Mouse (Mus musculus) adrenal gland, adult 18-20 months (tissue): Measurements from ENCODE around the gene Ucn3. TPM values are rescaled to one million over a fixed set of nuclear protein-coding genes. Genes with fewer than 3 reads are reported as not detected.
"Not testable (repeated sequence)": the region's sequence is repeated elsewhere in the genome, so short reads cannot be mapped to it uniquely, and the experiment has no call there.

Experiments used
- DNase-seq, 2 experiments: peaks; one replicate each; pipeline ENCODE4 v3.0.0; 2021 to 2022; ENCODE audit warnings: low spot score in 2 of 2
- long read RNA-seq, 2 experiments: library from polyadenylated mRNA; stranded (forward); transcript quantifications; one replicate each; pipeline ENCODE4 v2.0.0; 2021
- total RNA-seq, 2 experiments: library from RNA; stranded (reverse); gene quantifications; 1 replicate in 1 of 2; 2 replicates in 1 of 2; pipeline ENCODE4 v1.2.3; 2021

Gene Ucn3
- total RNA-seq = not detected
- long read RNA-seq, experiment 1 = 0 reads
- long read RNA-seq, experiment 2 = 0 reads

DNA sequence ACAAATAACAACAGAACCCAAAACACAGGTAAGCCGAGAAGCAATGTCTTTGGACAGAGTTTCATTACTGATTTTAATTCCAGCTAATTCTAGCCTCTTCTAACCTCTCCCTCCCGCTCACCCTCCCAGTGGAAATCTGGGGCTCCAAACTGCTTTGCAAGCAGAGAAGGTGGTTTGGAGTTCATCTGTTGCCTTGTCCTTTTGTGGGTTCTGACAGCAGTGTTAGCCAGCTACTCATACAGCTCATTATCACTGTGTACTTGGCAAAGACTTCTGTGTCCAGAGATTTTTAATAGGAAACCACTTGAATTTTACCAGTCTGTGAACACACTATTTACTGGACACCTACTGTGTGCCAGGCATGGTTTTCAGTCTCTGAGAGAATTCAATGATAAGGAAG is at the start of gene Ucn3:
Gene Ucn3, minus strand, starts transcription at position 101 of the 400 bp plus-strand sequence.
- no peak for DNase-seq

- no peak for DNase-seq
Observed at GRCm38 (mm10) chr13:3992081-3992480, 46.9 kb upstream of the Ucn3 start.

- DNase-seq = no peak
Observed at GRCm38 (mm10) chr13:3968849-3969248, 23.7 kb upstream of the Ucn3 start.

DNA sequence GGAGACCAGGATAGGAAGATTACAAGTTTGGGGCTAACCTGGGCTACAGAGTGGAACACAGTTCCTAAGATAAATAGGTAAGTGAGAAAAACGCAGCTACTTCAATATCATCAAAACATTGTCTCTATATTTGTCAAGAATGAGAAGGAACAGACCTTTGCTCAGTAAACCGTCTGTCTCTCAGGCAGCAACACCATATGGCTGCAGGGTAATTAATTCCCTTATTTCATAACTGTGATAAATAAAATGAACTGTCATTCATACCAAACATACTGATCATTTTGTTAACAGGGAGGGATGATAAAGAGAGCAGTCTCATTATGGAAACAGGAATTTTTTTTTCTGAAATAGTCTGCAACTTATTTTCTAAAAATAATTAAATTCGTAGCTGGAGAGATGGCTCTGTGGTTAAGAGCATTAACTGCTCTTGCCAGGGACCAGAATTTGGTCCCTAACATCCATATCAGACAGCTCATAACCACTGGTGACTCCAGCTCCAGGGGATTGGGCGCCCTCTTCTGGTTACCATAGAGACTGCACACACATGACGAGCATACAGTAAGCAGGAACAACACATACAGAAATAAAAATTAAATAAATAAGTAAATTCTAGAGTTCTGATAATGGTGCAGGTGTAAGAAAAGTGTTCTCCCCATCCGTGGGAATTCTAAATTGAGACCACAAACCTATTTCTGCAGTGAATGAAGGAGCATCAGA is 6.2 kb upstream of the Ucn3 start:
- no peak for DNase-seq

DNA sequence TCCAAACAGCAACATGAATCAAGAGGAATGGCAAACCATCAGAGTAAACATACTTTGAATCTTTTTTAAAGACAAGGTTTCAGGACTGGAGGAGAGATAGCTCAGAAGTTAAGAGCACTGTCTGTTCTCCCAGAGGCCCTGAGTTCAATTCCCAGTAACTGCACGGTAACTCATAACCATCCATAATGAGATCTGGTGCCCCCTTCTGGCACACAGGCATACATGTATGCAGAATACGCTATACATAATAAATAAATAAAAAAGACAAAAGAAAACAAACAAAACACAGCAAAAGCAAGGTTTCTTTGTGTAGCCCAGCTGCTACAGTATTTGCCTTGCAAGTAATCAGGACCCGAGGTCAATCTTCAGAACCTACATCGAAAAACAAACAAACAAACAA is 4.3 kb upstream of the Ucn3 start:
- DNase-seq = no peak

- DNase-seq = no peak
Observed at GRCm38 (mm10) chr13:3947267-3947666, 2.1 kb upstream of the Ucn3 start.

- no peak for DNase-seq
Observed at GRCm38 (mm10) chr13:3944699-3945098, 450 bp downstream of the Ucn3 start.

- DNase-seq = no peak
Observed at GRCm38 (mm10) chr13:3926046-3926445, 19.1 kb downstream of the Ucn3 start.

DNA sequence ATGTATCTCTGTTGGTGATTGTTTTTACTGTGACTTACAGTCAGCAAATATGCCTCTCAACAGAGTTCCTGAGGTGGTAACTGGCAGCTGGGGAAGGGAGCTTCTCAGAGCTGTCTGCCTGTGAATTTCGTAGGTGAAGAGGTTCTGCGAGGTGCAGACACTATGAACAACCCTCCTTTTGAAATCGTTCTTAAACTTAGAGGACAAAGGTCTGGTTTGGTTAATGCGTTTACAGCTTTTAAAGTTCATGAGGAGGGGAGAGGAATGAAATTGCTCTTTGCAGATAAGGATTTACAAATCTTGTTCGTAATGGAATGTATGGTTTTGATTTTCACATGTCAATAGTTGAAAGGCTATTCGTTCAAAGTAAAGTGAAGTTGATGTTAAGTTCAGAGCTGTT is 19.5 kb downstream of the Ucn3 start:
- no peak for DNase-seq

- no peak for DNase-seq
Observed at GRCm38 (mm10) chr13:3924483-3924882, 20.7 kb downstream of the Ucn3 start.

DNA sequence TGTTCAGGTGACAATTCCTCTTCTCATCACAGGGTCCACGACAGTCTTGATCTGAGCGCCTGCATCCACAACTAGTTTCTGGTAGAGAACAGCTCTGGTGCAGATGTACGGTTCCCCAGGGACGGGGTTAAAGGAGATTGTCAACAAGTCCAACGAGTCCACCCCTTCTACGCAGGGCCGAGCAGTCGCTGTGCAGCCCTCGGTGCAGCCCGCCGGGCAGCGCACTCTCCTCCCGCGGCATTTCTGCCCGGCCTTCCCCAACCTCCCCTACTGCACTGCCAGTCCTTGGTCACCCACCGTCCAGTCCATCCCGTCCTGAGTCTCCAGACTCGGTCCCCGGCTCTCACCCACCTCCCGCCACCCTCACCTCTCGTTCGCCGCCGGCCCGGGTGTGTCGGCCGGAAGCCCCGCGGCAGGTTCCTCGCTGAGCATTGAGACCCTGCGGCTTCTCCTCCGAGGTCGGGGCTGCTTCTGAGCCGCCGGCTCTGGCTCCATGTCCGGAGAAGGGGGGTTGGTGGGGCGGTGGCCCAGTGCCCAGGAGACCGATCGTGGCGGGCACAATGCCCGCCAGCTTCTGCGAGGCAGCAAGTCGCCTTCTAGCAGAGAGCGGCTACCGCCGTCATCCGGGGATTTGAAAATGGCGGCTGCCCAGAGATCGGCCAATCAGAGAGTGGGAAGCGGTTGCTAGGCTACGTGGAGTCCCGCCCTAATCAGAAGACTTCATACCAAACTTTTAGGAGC is 27.4 kb downstream of the Ucn3 start, which contains the start of the genes Net1 and Tubal3:
Gene Net1, minus strand, starts transcription at position 650 of the 741 bp plus-strand sequence.
Gene Tubal3, plus strand, starts transcription at position 704 of the 741 bp plus-strand sequence.
- peak; percentile 81 to 83 for DNase-seq

DNA sequence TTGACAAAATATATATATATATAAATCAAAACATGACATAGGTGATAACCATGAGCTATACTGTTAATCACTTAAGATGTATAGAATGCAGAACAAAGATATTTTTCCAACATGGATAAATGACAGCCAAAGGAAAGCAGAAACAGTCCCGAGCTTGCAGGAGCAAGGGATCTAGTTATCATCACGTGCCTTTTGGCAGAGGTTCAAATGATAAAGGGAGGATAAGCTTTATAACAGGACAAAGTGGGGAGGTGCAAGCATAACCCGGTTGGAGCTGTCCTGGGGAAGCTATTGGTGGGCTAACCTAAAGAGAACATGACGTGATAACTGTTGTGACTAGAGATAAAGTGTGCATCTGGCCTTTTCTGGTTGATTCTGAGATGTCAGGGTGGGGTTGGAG is 31.6 kb downstream of the Ucn3 start:
- no peak for DNase-seq

- DNase-seq = no peak
Observed at GRCm38 (mm10) chr13:3910356-3910755, 34.8 kb downstream of the Ucn3 start.

DNA sequence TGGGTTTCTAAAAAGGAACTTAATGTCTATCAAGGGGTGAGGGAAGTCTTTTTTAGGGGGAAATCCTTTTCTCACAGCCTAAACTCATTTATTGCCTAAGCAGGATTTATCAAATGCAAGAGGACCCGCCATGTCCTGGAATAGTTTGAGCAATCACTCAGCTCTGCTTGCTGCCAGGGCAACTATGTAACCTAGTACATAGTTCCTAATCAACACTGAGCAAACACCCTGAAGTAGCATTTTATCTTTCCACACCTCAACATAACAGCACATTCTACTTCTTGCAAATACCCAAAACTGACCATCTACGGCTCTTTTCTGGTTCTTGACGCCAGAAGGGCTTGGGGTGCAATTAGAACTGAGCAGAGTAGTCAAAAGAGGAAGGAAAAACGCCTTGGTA is 36.9 kb downstream of the Ucn3 start:
- no peak for DNase-seq

- DNase-seq = no peak
Observed at GRCm38 (mm10) chr13:3907151-3907696, 37.9 kb downstream of the Ucn3 start.

DNA sequence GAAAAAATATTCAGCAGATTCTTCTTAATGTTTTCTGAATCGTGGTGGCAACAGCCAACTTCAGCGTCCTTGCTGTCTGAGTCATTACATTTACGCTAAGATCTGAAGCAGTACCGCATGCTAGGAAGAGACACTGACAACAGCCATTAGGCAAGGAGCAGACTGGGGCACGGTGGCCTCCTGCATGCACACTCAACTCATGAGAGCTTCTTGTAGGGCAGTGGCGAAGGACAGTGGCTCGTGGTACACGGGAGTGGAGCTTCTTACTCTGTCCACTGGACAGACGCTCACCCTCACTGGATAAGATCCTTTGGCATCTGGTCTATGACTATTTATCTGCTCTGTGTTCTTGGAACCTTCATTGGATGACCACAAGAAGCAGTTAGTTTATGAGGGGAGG is 45.8 kb downstream of the Ucn3 start:
- DNase-seq = no peak

DNA sequence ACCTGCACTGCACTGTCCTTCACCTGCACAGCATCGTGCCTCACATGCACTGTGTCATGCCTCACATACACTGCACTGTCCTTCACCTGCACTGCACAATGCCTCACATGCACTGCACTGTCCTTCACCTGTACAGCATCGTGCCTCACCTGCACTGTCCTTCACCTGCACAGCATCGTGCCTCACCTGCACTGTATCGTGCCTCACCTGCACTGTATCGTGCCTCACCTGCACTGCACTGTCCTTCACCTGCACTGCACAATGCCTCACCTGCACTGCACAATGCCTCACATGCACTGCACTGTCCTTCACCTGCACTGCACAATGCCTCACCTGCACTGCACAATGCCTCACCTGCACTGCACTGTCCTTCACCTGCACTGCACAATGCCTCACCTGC is 46.9 kb downstream of the Ucn3 start:
- not testable (repeated sequence) for DNase-seq

DNA sequence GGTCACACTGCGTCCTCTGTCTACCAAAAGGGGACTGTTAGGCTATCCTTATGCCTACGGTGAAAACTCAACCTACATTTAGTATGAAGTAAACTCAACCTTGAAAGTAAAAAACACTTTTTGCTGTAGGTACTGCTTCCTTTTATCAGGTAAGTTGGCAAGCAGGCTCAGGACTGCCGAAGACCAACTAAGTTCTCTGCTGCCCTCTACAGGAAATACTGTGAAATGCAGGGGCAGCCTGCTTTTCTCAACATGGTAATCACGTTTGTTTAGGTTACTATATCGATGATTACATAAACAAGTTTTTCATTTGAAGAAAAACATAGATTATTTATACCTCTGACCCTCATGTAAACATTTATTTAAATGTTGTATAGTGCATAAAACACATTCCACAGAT is 48.2 kb downstream of the Ucn3 start:
- peak; percentile 66 to 76 for DNase-seq

GRCm38 (mm10) chr13:3896032-3896431 is 49.1 kb downstream of the Ucn3 start:
- no peak for DNase-seq

DNA sequence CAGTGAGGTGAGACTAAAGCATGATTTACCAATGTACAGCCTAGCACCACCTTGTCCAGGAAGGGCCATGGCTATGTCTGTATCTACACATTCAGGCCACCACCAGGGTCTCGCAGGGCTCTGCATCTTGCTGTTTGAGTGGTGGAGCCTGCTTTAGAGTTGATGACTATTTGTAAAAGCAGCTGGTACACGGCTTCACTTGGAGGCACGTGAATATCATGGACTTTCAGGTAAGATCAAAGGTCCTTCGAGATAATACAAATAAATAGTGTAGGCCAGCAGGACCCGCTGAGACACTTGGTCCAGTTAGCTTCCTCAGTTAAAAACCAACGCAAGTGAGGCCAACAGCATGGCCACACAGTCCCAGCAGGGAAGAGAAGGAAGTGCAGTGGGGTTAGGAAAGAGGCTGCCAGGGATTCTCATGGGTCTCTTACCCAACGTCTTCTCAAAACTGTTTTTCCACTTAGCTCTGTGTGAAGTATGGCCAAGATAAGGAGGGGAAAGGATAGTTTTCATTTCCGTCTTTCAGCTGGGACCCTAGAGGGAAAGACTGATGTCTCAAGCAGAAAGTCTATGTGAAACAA is 49.7 kb downstream of the Ucn3 start:
- DNase-seq = no peak

DNA sequence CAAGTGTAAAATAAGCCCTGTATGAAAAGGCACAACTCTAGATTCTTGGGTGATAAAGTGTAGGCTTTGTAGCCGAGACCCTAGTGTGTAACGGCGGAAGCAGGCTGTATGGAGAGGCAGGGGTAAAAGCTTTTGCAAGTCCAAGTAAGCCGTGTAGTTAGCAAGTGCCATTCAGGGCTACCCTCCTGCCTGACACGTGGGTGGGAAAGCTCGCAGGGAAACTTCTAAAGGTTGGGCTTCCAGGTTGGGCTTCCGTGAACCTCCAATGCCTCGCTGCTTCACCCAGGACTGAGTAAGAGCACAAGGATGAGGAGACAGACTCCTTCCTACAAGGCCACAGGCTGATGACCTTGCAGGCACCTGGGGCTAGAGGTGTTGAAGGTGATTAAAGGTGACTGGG is 50.6 kb downstream of the Ucn3 start:
- DNase-seq = no peak
